Mouse (Mus musculus): Measurements from ENCODE around the gene Baiap2l1.

DNA sequence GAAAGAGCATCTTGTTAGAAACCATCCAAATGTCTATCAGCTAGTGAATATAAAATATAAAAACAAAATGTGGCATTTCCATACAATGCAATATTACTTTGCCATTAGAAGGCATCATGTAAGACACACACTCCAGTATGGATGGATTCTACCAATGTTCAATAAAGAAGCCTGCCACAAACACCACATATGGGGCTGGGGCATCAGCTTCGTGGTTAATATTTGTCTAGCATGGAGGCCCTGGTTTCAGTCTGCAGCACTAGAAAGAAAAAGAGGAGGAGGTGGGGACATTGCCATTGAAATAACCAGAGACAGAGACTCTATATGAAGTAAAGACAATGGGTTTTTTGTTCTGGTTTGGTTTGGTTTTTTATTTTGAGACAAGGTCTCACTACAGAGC lies 19.1 kb downstream of the Baiap2l1 start:
- no peak for TF ChIP-seq POLR2A (IDR thresholded peaks at IDR 0.05; ENCODE audit: extremely low read depth, insufficient read depth, low read length)
- TF ChIP-seq CTCF (IDR thresholded peaks at IDR 0.05; ENCODE audit: low read depth, low read length) = no peak

Data from liver, adult 2 months (tissue).